Mouse (Mus musculus) adrenal gland, adult (tissue): ENCODE results near the gene Irs2.

Experiments
- DNase-seq, 2 experiments: peaks; one replicate each; pipeline ENCODE4 v3.0.0; 2022 to 2023; ENCODE audit warnings: low spot score in 1 of 2; ENCODE audit not compliant: inconsistent age in 2 of 2

The Irs2 gene

DNA sequence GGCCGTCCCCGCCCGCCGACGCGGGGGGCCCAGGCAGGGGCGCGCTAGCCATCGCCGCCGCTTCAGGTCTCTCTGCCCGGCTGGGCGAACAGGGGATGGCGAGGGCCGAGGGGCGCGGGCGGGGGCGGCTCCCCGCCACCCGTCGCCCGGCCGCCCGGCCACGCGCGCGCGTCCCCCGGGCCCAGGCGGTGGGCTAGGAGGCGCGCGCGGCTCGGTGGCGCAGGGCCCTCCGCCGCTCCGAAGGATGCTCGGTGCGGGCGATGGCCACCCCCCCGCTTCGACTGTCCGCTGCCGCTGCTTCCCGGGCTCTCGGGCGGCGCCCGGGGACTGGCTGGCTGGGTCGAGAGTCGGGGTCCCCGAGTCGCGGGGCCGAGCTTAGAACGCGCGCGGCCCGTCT is at the start of gene Irs2:
TSS of gene Irs2 (minus strand) at position 80 of the 397 bp plus-strand sequence.
- no peak for DNase-seq

DNA sequence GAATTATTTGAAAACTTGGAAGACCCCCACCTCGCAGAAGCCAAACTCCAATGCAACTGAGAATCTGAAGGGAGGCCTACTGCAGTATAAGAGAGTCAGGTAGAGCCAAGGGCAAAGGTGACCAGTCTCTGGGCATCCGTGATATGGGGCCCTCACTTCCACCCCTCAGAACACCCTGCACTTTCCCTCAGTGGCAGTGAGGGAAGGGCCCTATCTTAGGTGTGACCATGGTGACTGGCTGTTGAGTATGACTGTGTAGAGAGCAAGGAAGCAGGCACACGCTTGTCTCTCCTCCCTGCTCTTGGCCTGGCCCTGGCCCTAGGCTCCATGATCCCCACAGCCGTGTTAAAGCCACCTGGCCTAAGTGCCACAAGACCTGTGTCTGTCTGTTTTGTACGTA is 48.4 kb upstream of the Irs2 start:
- DNase-seq: no peak

DNA sequence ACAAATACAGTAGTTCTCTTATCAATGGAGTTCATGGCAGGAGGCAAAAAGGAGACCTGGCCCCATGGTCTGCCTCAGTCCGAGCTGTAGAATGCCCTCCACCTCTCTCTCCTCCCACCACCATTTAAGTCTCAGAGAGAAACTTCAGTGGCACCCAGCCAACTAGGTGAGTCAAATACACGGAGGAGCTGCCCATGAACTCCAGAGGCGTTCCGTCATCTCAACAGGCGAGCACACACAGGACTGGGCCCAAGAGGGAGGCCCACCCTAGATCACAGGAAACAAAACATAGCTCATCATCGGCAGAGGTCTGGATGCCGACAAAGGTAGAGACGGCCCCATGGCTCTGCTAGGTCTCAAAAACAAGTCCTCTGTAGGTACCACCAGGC is 47.9 kb upstream of the Irs2 start:
- DNase-seq: no peak

DNA sequence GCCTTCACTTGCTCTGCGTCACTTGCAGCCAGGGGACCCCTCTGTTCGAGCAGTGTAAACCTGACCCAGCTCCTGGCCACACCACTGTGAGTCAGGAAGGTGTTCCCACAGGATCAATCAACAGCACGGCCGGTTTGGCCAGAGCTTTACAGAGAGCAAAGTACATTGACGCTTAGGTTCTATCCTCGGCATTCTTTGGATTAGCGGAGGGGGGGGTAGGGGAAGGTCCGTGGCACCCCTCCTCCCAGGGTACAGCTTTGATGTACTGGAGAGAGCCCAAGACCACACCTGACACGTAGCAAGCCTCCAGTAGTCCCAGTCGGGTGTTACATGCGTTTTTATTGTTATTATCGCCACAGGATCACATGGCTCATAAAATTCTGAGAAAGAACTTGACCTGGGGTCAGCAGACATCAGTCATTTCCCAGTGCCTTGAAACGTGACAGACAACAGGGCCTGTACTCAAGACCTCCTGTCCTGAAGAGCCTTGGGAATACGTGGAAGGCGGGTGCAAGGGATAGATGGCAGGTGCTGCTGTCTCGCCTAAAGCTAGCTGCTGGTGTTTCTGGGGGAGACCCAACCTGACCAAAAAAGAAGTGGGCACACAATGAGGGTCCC is 47.4 kb upstream of the Irs2 start:
- DNase-seq: no peak

DNA sequence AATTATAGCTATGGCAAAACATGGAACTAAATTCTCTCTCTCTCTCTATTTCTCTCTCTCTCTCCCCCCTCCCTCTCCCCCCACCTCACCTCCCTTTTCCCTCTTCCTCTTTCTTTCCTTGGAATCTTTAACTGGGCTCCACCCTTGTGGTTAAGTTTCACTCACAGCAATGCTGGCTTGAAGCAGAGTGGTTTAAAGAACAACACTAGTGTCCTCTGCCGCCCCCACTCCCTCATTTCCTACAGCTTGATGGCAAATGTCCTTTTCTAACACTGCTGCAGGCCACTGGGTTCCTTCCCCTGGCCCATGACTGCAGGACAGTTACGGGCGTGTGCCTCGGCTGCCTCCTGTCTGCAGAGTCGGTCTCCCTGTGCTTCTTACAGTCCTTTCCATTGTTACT is 41.6 kb upstream of the Irs2 start:
- no peak for DNase-seq

DNA sequence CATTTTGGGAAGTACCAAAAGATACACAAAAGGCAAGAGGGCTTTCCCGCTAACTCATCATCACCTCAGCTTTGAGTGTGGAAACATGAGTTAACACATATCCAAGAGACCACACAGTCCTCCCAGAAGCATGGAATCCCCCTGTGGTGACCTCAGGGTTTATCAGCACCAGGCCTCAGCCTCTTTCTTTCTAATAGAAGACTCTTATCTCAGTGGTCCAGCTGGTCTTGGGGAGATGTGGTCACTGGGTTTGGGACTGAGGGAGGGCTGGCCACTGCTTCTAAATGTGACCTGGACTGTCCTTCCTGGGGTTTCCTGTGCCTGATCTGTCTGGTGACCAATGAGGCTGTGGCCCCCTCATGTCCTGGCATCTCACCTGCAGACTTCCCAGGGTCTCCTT is 39.6 kb upstream of the Irs2 start:
- DNase-seq: no peak

DNA sequence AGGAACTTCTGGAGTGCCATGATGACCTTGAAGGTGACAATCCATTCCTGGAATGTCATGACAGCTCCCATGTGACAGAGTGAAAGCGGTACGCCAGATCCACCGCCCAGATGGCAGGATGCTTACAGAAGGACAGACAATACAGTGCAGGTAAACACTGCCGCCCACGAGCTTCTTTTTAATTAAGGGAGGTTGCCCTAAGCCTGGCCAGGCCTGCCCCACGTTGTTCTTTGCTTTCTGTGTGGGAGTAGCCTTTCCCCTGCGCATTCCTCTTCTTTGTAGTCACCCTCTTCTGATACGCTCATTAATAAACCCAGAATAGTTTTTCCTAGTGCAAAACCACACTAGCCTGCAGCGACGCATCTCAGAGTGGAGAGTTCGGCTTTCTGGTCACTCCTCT is 36.4 kb upstream of the Irs2 start:
- DNase-seq: no peak

DNA sequence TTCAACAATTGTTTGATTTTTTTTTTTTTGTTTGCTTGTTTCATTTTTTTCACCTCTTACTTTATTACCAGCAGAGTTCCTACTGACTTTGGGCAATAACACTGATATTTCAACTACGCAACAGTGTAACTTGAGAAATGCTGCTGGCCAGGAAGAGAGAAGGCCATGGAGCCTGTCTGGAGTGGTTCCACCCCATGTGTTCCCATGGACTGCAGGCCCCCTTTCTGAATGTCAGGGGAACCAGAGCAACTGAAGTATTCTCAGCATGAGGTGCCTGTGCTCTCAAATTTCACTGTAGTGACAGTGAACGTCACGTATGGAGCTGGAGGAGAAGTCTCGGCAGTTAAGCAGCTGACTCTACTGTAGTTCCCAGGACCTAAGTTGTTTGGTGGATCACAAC is 35.3 kb upstream of the Irs2 start:
- DNase-seq: peak in 1 of 2 experiments; percentile 38

DNA sequence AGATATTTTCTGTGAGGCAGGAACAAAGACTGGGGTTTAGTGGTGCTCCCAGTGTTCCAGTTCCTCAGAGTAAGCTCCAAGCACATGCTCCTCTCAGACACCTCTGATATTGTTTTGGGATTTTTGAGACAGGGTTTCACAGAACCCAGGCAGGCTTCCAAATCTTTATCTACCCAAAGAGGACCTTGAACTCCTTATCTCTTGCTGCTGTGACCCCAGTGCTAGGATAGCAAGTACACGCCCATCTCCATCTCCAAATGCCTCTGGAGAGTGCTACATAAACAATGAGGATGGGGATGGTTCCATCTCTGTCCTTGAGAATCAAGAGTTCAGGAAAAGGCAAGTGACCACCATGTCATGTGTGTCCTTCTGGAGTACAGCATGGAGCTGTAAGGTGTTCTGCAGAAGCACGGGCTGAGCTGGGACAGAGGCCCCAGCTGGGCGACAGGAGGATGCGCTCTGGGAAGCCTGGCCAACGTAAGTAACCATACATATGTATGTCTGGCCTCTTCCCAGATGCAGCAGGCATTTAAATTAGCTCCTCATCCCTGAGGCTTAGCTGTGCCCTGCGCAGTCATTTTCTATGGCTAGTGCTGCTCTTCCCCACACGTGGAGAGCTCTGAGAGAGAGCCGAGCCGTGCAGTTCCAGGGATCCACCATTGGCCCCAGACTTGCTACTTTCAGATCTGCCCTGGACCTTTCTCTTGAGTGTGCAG is 34.8 kb upstream of the Irs2 start:
- peak in 1 of 2 experiments; percentile 33 for DNase-seq

DNA sequence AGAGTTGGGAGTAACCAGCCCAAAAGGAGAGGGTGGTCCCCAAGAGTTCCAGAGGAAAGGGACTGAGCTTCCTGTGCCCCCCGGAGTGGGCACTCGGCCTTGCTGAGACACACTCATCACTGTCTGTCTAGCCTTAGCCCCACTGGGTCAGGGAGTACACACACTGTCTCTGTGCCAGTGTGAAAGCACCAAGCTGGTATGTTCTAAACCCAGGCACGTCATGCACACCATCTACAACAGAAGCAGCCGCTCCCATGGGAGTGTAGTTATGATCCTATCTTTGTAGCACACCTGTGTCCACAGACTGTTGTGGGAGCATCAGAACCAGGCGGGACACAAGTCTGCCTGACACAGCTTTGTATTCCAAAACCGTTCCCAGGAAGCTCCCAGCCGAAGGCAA is 31.8 kb upstream of the Irs2 start:
- no peak for DNase-seq

DNA sequence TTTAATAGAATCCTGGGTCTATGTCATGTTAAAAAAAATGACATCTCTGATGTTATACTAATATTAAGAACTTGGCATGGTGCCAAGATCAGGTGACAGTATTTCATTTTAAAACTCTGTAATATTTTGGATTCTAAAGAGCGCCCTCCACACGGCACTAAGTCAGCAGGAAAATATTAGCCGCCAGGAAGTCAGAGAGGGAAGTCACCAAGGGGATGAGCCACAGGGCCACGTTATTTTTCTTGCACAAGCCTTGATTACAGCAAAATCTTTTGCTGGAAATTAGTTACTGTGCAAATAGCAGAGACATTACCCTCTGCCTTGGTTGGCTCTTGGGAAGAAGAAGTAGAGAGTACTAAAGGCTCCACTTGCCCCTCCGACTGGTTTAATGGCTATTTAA is 30.5 kb upstream of the Irs2 start:
- DNase-seq: peak in 1 of 2 experiments; percentile 30

DNA sequence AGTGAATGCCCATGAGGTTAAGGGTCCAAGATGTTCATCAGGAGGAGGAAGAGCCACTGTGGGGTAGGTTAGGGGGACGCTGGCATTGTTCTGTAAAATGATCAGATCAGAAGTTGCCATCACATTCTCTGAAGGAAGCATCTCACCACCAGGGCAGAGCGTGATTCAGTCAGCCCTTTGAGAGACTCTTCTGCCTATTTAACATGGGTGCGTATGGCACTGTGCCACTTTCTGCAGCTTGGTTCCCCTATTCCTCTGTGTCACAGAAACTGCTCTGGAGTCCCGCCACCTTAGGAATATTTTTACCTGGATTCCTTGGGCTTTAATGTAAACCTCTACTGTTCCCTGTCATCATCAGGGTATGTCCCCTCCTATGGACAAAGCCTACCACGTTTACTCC is 30.1 kb upstream of the Irs2 start:
- DNase-seq: peak in 1 of 2 experiments; percentile 36

DNA sequence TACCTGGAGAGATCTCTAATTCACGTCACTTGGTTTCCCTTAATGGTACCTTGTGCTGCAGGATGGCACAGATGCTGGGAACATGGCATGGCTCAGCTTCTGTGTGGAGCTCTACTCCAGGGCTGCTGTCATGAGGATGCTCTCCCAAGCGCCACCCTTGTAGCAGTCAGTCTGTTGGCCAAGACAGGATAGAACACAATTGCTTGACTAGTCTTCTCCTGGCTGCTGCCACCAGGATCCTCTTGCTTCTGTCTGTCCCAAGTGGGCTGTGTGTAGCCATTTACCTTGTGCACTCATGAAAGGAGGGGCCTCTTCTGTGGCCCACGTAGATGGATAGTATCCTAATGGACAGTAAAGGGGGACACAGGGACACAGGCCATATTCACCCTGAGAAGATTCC is 28.5 kb upstream of the Irs2 start:
- peak in 1 of 2 experiments; percentile 59 for DNase-seq

DNA sequence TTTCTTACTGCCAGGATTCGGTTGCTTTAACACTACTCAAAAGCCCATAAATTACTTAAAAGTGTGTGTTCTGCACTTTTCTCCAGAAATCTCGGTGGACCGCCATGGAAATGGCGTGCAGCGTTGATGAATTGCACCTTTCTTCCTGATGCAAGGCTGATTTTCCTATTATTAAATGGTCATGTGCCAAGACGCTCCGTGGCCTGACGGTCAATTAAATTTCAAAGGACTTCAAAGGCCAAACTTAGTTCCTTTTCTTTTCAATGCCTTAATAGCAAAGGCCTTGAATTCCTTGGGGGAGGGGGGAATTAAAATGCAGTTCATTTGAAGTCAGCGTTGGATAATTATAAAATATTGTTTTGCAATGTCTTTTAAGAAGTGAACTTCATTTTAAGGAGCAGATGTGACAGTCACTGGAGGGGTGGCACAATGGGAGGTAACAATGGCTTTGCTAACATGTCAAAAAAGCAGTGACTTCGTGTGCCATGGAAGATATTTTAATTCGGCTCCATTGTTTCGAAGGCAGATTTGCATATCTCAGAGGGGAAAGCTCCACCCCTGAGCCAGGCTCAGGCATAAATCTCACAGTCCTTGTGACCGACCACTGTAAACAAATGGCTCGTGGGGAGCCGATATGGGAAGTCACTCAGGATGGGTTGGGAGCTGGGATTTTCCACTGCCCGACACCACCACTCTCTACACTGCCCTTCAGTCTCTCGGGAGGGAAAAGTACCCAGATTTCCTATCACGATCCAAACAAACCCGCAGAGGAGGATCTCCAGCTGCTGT is 27.6 kb upstream of the Irs2 start:
- peak; percentile 64 to 85 for DNase-seq

DNA sequence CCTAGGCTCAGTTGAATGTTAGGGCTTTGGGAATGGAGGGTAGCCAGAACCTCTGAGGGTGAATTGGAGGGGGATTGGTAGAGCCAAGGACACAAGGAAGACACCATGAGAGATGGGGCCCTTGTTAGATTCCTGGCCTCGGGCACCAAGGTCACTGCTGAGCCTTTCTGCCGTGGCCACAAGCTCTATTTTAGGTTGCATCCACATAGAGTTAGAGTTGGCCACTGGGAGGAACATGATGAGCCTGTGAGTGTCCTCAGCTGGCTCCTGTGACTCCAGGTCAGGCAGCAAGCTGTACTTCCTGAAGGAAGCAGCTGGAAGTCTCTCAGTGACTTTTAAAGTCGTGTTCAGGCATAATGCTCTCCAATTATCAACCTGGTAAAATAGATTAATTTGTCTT is 16.6 kb upstream of the Irs2 start:
- DNase-seq: peak; percentile 58 to 66

DNA sequence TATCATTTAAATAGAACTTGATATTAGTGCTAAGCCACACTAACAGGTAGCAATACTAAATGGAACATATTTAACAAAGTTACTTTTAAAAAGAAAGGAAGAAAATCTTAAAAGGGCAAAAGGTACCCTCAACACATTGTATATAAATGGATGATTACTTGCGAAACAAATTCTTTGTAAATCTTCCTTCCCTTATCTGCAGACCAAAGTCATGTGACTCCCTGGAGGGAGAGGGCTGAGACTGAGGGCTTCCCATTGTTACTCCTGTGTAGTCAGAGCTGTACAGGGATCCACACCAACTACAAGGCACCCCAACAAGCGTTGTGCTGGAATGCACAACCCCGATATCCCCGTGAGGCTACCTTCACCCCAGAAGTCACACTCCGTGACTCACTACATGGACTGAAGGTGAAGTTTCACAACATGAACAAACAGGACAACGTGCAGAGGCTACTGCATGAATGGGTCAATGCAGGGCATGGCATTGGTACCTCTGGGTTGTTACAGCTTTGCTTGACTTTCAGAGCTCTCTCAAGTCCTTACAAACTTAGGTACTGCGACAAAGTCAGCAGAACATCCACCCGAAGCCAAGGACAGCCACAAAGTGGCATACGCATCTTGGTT is 12.8 kb upstream of the Irs2 start:
- peak in 1 of 2 experiments; percentile 59 for DNase-seq

DNA sequence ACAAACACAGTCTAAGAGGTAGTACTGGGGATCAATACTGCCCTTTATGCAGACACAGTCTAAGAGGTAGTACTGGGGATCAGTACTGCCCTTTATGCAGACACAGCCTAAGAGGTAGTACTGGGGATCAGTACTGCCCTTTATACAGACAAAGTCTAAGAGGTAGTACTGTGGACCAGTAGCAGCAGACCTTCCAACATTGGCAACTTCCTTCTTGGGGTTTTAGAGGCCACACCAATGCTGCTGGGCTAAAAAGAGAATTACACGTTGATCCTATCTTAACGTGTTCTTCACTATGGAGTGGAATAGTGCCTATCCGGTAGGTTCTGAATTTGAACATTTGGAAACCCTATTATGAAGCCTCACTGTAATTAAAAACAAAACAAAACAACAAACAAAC is 7.4 kb upstream of the Irs2 start:
- no peak for DNase-seq

DNA sequence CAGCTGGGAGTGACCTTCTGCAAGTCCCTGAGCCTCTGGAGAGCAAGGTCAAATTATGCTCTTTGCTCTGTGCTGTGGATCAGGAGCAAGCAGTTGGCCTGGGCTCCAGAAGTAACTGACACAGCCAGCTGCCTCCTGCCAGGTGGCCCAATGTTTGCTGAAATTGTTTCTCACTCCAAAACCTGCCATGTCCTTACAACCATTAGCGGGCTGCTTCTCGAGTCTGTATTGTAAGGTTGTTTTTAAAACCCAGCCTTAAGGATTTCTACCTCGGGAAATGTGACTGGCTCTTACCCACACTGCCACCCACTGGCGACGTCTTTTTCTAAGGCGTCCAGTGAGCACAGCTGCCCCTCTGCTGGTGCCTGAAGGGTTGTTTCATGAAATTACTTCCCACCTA is 5.0 kb upstream of the Irs2 start:
- peak; percentile 66 to 92 for DNase-seq

DNA sequence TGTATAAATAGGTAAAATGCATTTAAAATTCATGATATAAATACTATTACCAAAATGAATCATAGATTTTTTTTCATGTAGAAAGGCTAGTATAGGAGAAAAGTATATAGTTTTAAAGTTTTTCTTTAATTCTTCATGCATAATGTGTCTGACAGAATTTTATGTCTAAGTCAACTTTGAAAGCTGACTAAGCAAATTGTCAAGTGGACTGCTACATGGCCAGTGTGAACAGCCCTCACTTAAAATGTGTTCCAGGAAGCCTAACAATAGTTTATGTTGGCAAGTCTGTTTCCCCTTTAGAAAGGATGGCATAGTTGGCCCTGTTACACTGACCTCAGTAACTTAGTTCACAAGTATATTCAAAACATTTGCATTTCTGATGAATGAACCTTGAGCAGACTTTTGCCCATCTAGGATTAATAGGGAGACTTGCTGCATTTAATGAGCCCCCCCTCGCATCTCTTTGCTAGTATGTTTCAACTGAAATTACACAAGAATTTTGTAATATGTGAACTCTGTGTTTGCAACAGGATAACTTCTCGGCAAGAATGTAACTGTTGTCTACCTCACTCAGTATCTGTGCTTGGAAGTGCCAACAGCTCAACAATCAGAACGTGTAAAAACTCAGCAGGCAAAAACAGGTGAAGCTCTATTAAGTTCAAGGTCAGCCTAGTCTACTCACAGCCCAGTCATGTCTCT is 3.7 kb upstream of the Irs2 start:
- DNase-seq: peak in 1 of 2 experiments; percentile 74

DNA sequence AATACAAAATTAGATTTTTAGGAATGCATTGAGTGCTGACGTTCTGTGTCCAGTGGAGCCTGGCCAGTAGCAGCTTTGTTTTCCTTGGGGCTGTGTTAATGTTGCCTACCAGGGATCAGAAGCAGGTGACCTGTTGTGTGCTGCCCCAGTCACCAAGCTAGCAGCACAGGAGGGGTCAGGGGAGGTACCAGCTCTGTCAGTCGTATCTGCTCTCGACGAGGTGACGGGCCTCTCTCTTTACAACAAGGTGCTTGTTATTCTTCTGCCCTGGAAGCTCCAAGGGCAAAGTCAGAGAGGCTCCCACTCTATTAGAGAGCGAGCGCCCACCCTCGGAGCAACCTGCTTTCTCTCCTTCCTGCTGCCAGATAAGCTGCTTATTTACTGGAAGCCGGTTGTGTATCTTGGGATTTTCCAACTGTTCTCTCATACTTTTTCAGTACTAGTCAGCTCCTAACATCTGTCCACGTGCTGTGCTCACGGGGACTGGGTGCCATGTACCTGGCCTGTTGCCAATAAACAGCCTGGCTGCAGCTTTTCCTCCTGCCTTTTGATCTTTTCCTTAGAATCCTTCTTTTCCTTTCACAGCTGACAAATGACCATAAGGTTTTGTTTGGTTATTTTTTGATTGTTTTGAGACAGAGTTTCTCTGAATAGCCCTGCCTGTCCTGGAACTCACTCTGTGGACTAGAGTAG is 2.8 kb upstream of the Irs2 start:
- peak; percentile 81 to 91 for DNase-seq
